Mouse (Mus musculus) gastrocnemius, adult 18-20 months (tissue): ENCODE data around the gene Lrrc3c. TPM values are rescaled to one million over a fixed set of nuclear protein-coding genes. Genes with fewer than 3 reads are reported as not detected.
"Not testable (repeated sequence)": the region's sequence is repeated elsewhere in the genome, so short reads cannot be mapped to it uniquely, and the experiment has no call there.

ENCODE experiments used
- DNase-seq: peaks from one replicate; pipeline ENCODE4 v3.0.0; 2021; ENCODE audit warnings: low spot score
- total RNA-seq, 2 experiments: library from RNA; stranded (reverse); gene quantifications; 2 replicates each; pipeline ENCODE4 v1.2.3; 2021

Gene Lrrc3c
- total RNA-seq, 2 experiments from 2014 or later: not detected

DNA sequence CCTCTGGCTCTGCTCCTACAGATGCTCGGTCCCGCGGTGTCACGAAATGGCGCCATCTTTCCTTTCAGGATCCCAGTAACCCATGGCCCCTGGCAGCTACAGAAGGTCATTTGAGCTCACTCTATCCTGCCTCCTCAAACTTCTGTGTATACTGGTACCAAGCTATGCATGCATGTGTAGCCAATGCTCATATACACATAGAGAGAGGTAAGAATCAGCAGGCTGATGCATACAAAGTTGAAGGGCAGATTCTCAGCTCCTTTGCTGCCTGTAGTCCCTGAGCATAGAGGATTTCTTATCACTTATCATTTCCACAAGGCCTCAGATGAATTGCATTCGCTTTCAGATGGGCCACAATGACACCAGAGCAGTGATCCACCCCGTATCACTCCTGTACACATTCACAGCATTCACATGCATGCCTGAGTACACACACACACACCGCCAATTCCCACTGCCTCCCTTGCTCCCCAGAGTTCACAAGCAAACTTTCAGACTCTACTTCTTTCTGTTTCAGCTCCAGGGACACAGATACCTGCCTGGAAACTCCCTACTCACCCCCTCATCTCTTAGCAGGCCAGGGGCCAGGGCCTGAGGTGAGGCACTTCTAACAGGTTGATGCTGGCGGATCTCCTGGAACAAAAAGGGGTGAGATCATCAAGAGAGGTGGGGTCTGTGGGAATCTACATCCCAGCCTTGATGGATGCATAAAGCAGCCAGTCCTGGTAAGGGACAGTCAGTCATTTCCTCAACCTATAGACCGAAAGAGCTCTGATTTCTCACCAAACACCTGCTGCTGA is 27.7 kb downstream of the Lrrc3c start, which contains the start of the genes Gm12355 and Gsdma3:
TSS of gene Gm12355 (minus strand) at position 51 of the 800 bp plus-strand sequence.
TSS of gene Gsdma3 (plus strand) at position 750 of the 800 bp plus-strand sequence.
- no peak for DNase-seq

DNA sequence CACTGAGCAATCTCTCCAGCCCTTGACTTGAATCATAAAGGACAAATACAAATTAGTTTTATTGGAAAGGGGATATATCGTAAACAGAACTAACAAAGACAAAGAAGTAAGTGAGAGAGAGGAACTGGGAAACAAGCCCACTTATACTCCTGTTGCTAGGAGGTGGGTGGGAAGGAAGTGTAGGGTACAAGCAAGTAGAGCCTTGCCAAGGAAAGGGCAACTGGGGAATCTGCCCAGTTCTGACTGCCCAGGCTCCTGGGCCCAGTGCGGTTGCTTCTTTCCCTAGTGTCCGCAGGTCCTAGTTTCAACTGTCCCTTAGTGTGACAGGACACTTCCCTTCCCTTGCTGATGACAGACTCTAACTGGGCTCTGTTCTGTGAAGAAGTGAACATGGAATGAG is 30.6 kb downstream of the Lrrc3c start:
- no peak for DNase-seq

GRCm38 (mm10) chr11:98630646-98631045 is 32.6 kb downstream of the Lrrc3c start:
- no peak for DNase-seq

DNA sequence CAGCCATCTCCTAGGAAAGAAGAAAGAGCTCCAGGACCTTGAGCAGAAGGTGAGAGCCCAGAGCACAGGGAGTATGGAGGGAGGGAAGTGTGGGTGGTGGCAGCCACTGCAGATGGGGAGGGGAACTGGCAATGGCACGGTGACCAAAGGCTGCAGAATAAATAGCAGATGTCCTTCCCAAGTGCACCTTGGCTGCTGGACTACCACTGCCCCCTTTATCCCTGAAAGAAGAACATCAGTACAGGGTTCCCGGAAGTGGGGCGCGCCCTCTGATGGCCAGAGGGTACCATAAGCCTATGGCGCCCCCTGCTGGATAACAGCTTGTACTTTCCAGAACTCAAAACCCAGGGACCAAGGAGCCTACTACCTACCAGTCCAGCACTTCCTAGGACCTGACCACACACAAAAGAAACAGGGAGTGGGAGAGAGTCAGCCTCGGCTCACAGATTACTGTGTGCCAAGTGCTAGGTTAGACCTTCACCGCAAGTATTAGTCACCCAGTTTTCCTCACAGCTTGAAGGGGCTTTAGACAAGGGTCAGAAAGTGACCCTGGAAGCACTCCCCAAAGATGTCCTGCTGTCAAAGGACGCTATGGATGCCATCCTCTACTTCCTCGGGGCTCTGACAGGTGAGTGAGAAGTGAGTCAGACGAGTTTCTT is 37.4 kb downstream of the Lrrc3c start:
- not testable (repeated sequence) for DNase-seq

DNA sequence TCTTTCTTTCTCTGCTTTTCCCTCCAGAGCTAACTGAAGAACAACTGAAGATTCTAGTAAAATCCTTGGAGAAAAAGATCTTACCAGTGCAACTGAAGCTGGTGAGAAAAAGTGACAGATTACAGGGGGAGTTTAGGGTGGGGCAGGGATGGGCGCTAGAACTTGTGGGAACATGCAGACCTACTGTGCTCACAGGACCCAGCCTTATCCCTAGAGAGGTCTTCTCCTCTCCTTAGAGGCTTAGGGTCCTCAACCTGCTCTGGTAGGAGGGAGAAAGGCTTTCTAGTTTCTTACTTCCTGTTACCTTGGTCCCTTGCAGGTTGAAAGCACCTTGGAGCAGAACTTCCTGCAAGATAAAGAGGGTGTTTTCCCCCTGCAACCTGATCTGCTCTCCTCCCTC is 39.4 kb downstream of the Lrrc3c start:
- no peak for DNase-seq

DNA sequence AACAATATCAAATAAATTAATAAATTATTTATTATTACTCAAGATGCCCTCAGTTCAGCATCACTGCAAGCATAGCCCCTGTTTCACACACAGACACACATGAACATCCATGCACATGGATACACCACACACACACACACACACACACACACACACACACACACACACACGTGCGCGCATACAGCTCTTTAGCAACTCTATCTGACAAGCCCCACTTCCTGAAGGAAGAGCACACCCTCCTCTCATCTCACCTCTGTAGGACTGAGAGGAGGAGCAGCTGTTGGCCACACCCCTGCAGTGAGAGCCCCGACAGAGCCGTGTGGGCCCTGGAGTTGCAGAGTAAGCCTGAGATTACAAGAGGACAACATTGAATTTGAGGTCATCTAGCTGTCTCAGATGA is 42.0 kb downstream of the Lrrc3c start:
- DNase-seq: no peak

DNA sequence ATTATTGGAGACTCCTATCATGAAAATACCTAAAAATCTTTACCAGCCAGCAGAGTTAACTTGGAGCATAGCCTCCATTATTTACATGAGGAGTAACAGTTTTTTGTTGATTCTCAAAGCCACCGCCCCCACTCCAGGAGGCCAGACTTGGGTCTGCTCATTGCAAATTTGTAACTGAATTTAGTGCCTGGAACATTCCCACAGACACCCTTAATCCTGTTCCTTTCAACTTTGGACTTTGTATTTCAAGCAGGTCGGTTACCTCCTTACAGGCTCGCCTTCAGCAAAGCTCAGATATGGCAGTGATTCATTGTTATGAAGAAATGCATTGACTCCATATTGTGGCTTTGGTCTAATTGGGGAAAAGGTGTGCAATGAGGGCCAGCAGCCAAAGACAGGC is 46.7 kb downstream of the Lrrc3c start:
- DNase-seq: no peak

- DNase-seq: no peak
Measured at GRCm38 (mm10) chr11:98645946-98646345, 47.9 kb downstream of the Lrrc3c start.

GRCm38 (mm10) chr11:98646459-98646858 is 48.4 kb downstream of the Lrrc3c start, which contains the start of gene Gsdma2:
Gene Gsdma2, plus strand, starts transcription at chr11:98646759.
- no peak for DNase-seq

Other genes starting within 250 kb of the Lrrc3c start
- gene Ppp1r1b, start 249.9 kb upstream of the Lrrc3c start, total RNA-seq: under 1 TPM; 0.18 to 0.31 TPM
- 10 to 100 TPM; 11.1 to 13.6 TPM for gene Stard3, start 239.9 kb upstream of the Lrrc3c start, total RNA-seq
- 1,000 to 10,000 TPM; 3,864 to 4,194 TPM for gene Tcap, start 214.5 kb upstream of the Lrrc3c start, total RNA-seq
- 1 to 10 TPM; 1.2 to 8.2 TPM for gene Pnmt, start 211.8 kb upstream of the Lrrc3c start, total RNA-seq
- gene Pgap3, start 197.8 kb upstream of the Lrrc3c start, total RNA-seq: 1 to 10 TPM; 2.3 to 3.7 TPM
- 1 to 10 TPM; 1.1 to 1.7 TPM for gene Erbb2, start 185.8 kb upstream of the Lrrc3c start, total RNA-seq
- 10 to 100 TPM; 36.0 to 37.8 TPM for gene Mien1, start 159.3 kb upstream of the Lrrc3c start, total RNA-seq
- gene Grb7, start 151.9 kb upstream of the Lrrc3c start, total RNA-seq: under 1 TPM in 1 of 2 experiments, not detected in 1; 0.12 TPM
- under 1 TPM in 1 of 2 experiments, not detected in 1; 0.14 TPM for gene Ikzf3, start 52.3 kb upstream of the Lrrc3c start, total RNA-seq
- not detected for gene Zpbp2, start 47.2 kb upstream of the Lrrc3c start, total RNA-seq
- gene Ormdl3, start 10.9 kb upstream of the Lrrc3c start, total RNA-seq: 10 to 100 TPM; 25.1 to 26.3 TPM
- gene Gm12355, start 27.4 kb downstream of the Lrrc3c start, total RNA-seq: 1 to 10 TPM; 4.1 to 6.6 TPM
- 10 to 100 TPM in 1 of 2 experiments, 1 to 10 TPM in 1; 8.8 to 12.5 TPM for gene Gsdma3, start 28.1 kb downstream of the Lrrc3c start, total RNA-seq
- 1 to 10 TPM in 1 of 2 experiments, under 1 TPM in 1; 0.73 to 1.1 TPM for gene Gsdma2, start 48.5 kb downstream of the Lrrc3c start, total RNA-seq
- gene Gsdma, start 66.1 kb downstream of the Lrrc3c start, total RNA-seq: under 1 TPM; 0.83 to 0.89 TPM
- gene Psmd3, start 84.3 kb downstream of the Lrrc3c start, total RNA-seq: 100 to 1,000 TPM; 105 to 106 TPM
- not detected for gene Csf3, start 103.0 kb downstream of the Lrrc3c start, total RNA-seq
- gene Med24, start 131.1 kb downstream of the Lrrc3c start, total RNA-seq: 10 to 100 TPM; 48.1 to 53.3 TPM
- 10 to 100 TPM; 78.3 to 85.2 TPM for gene Thra, start 142.3 kb downstream of the Lrrc3c start, total RNA-seq
- 100 to 1,000 TPM in 1 of 2 experiments, 10 to 100 TPM in 1; 74.0 to 126 TPM for gene Nr1d1, start 177.0 kb downstream of the Lrrc3c start, total RNA-seq
- 10 to 100 TPM; 50.5 to 56.4 TPM for gene Msl1, start 197.2 kb downstream of the Lrrc3c start, total RNA-seq
- gene Casc3, start 206.6 kb downstream of the Lrrc3c start, total RNA-seq: 10 to 100 TPM; 14.0 to 15.6 TPM
- under 1 TPM; 0.09 to 0.14 TPM for gene Rapgefl1, start 238.5 kb downstream of the Lrrc3c start, total RNA-seq